Mouse (Mus musculus) CH12.LX (cell line): ENCODE data around the gene Hmcn1. TPM values are rescaled to one million over a fixed set of nuclear protein-coding genes. Genes with fewer than 3 reads are reported as not detected.

ENCODE experiments used
- DNase-seq: peaks from one replicate; pipeline ENCODE4 v3.0.0-alpha.2; 2013; ENCODE audit errors: extremely low read depth
- H3K27ac ChIP-seq: 2 replicates; pipeline ENCODE4 v1.5.1; 2012; ENCODE audit warnings: low read depth, mild to moderate bottlenecking, control low read depth, moderate library complexity; ENCODE audit not compliant: insufficient read depth
- H3K27me3 ChIP-seq: replicated peaks from 2 replicates; pipeline ENCODE3; 2012; ENCODE audit warnings: inconsistent platforms
- H3K36me3 ChIP-seq, 2 experiments: replicated peaks in 1 of 2; 2 replicates each; pipeline versions ENCODE3 to v1.6.1; 2012; ENCODE audit warnings: inconsistent platforms in 1 of 2, low read length in 1 of 2, mild to moderate bottlenecking in 1 of 2, mixed read lengths in 1 of 2, moderate library complexity in 1 of 2; ENCODE audit not compliant: control insufficient read depth in 1 of 2, insufficient read depth in 1 of 2
- H3K4me1 ChIP-seq, 2 experiments: 2 replicates each; pipeline ENCODE4 v1.6.1; 2012; ENCODE audit warnings: inconsistent platforms in 1 of 2, moderate library complexity in 1 of 2; ENCODE audit not compliant: insufficient read depth in 2 of 2, control insufficient read depth in 1 of 2
- H3K4me2 ChIP-seq: 2 replicates; pipeline ENCODE4 v1.6.1; 2012; ENCODE audit warnings: low read depth, mild to moderate bottlenecking, control low read depth; ENCODE audit not compliant: poor library complexity, insufficient read depth, severe bottlenecking
- H3K4me3 ChIP-seq, 3 experiments: fragments of 150-350 bp in 1 of 3; sonication (generic) in 1 of 3; replicated peaks in 1 of 3; 2 replicates each; pipeline versions ENCODE3 to v1.5.1; 2011 to 2012; ENCODE audit warnings: low read depth in 2 of 3, low read length in 2 of 3, mild to moderate bottlenecking in 2 of 3, moderate library complexity in 2 of 3, control low read depth in 1 of 3, improper control_type of control experiment in 1 of 3, inconsistent platforms in 1 of 3, mixed read lengths in 1 of 3; ENCODE audit not compliant: poor library complexity in 1 of 3
- H3K79me2 ChIP-seq: replicated peaks from 2 replicates; pipeline ENCODE4 v1.6.1; 2012; ENCODE audit warnings: mild to moderate bottlenecking, moderate library complexity; ENCODE audit not compliant: control insufficient read depth, poor library complexity, insufficient read depth, severe bottlenecking; ENCODE audit errors: extremely low read depth
- H3K9ac ChIP-seq: 2 replicates; pipeline ENCODE4 v1.6.1; 2012; ENCODE audit warnings: low read depth, mild to moderate bottlenecking, control low read depth, moderate library complexity; ENCODE audit not compliant: insufficient read depth
- H3K9me3 ChIP-seq: replicated peaks from 2 replicates; pipeline ENCODE3; 2012; ENCODE audit warnings: low read length, inconsistent platforms, mixed read lengths
- BHLHE40 ChIP-seq: IDR thresholded peaks from 2 replicates; pipeline ENCODE4 v1.6.1; 2011; ENCODE audit warnings: mild to moderate bottlenecking, low read depth, low read length, improper control_type of control experiment
- ELF1 ChIP-seq: IDR thresholded peaks from 2 replicates; pipeline ENCODE4 v1.6.1; 2014; ENCODE audit warnings: low read depth, mild to moderate bottlenecking, inconsistent platforms, low read length, improper control_type of control experiment
- EP300 ChIP-seq: IDR thresholded peaks from 2 replicates; pipeline ENCODE4 v1.6.1; 2011; ENCODE audit warnings: low read length, improper control_type of control experiment
- HCFC1 ChIP-seq: IDR thresholded peaks from 2 replicates; pipeline ENCODE4 v1.6.1; 2012; ENCODE audit warnings: low read depth, mild to moderate bottlenecking, inconsistent platforms, low read length, improper control_type of control experiment
- IRF4 ChIP-seq: IDR thresholded peaks from 2 replicates; pipeline ENCODE4 v1.6.1; 2014; ENCODE audit warnings: low read depth, mild to moderate bottlenecking, inconsistent platforms, low read length, improper control_type of control experiment
- KAT2A ChIP-seq: IDR thresholded peaks from 2 replicates; pipeline ENCODE4 v1.6.1; 2012; ENCODE audit warnings: low read length, improper control_type of control experiment, inconsistent platforms; ENCODE audit not compliant: insufficient replicate concordance
- MAFK ChIP-seq: IDR thresholded peaks from 2 replicates; pipeline ENCODE4 v1.6.1; 2011; ENCODE audit warnings: low read length, improper control_type of control experiment; ENCODE audit not compliant: insufficient replicate concordance
- MAX ChIP-seq: IDR thresholded peaks from 2 replicates; pipeline ENCODE4 v1.6.1; 2011; ENCODE audit warnings: low read length, improper control_type of control experiment
- MXI1 ChIP-seq: IDR thresholded peaks from 2 replicates; pipeline ENCODE4 v1.6.1; 2011; ENCODE audit warnings: mild to moderate bottlenecking, low read depth, low read length, improper control_type of control experiment
- MYC ChIP-seq: IDR thresholded peaks from 2 replicates; pipeline ENCODE4 v1.6.1; 2011; ENCODE audit warnings: low read depth, mild to moderate bottlenecking, improper control_type of control experiment, low read length
- RCOR1 ChIP-seq: conservative IDR thresholded peaks from 2 replicates; pipeline ENCODE4 v1.6.1; 2012; ENCODE audit warnings: low read depth, mild to moderate bottlenecking, inconsistent platforms, low read length, improper control_type of control experiment
- SMC3 ChIP-seq: IDR thresholded peaks from 2 replicates; pipeline ENCODE4 v1.6.1; 2011; ENCODE audit warnings: low read depth, low read length, improper control_type of control experiment
- TBP ChIP-seq: conservative IDR thresholded peaks from 2 replicates; pipeline ENCODE4 v1.6.1; 2011; ENCODE audit warnings: low read depth, low read length, improper control_type of control experiment
- UBTF ChIP-seq: IDR thresholded peaks from 2 replicates; pipeline ENCODE4 v1.6.1; 2012; ENCODE audit warnings: low read depth, mild to moderate bottlenecking, inconsistent platforms, low read length, improper control_type of control experiment, moderate library complexity
- USF2 ChIP-seq: conservative IDR thresholded peaks from 2 replicates; pipeline ENCODE4 v1.6.1; 2011; ENCODE audit warnings: low read depth, low read length, improper control_type of control experiment
- ZKSCAN1 ChIP-seq: IDR thresholded peaks from 2 replicates; pipeline ENCODE4 v1.6.1; 2012; ENCODE audit warnings: low read depth, inconsistent platforms, low read length, improper control_type of control experiment, borderline replicate concordance
- ZNF384 ChIP-seq: IDR thresholded peaks from 2 replicates; pipeline ENCODE4 v1.6.1; 2012; ENCODE audit warnings: low read depth, low read length, improper control_type of control experiment, inconsistent platforms
- dilution Hi-C: fragments of 300-500 bp; cut with MboI; formaldehyde crosslinking; loops from 2 replicates; pipeline ENCODE4 v1.14.3; 2020; ENCODE audit warnings: low sequenced_read_pairs; ENCODE audit not compliant: extremely low pct_unique_long_range_greater_than_20kb, extremely low pct_ligation_motif_present
- in situ Hi-C: fragments of 300-500 bp; cut with MboI; formaldehyde crosslinking; loops from 3 replicates; pipeline ENCODE4 v1.14.3; 2019; ENCODE audit warnings: low sequenced_read_pairs, low pct_ligation_motif_present, low pct_unique_long_range_greater_than_20kb, mixed read lengths
- polyA plus RNA-seq: library from polyadenylated mRNA; unstranded; fragments of >175 nt; gene quantifications from 2 replicates; pipeline ENCODE4 v1.2.1, GENCODE M21; 2012; ENCODE audit warnings: low read depth; ENCODE audit not compliant: insufficient read length
- total RNA-seq, 2 experiments: library from RNA; depleted of rRNA; stranded (reverse); fragments of 300-350 nt in 1 of 2; fragments of >200 nt in 1 of 2; gene quantifications; 2 replicates each; pipeline ENCODE4 v1.2.3; 2012 to 2014

Hmcn1 gene
- total and polyA plus RNA-seq, 3 experiments: under 0.01 to 0.04 (median 0.01) TPM

GRCm38 (mm10) chr1:150800611-150801263 lies 192.5 kb downstream of the Hmcn1 start:
- H3K36me3 ChIP-seq: no peaks in the 10 kb centered on the region
- DNase-seq: no peak
- no peak overlapping the region for H3K9ac ChIP-seq
- dilution Hi-C loops (no loop called here), in situ Hi-C loops (no loop called here)
- no peak overlapping the region for H3K4me3 ChIP-seq
- no peak overlapping the region for H3K4me2 ChIP-seq
- no peaks in the 10 kb centered on the region for H3K27me3 ChIP-seq
- TF ChIP-seq MAFK (no peak), UBTF (no peak), ELF1 (no peak), MXI1 (no peak), BHLHE40 (no peak)
- H3K27ac ChIP-seq: no peak overlapping the region
- no peaks in the 10 kb centered on the region for H3K79me2 ChIP-seq
- H3K4me1 ChIP-seq: no peaks in the 10 kb centered on the region
- no peaks in the 10 kb centered on the region for H3K9me3 ChIP-seq

- TF ChIP-seq USF2 (no peak), KAT2A (no peak), TBP (no peak), MAX (no peak), SMC3 (no peak), HCFC1 (no peak), MAFK (no peak), ZNF384 (no peak), MYC (no peak), ZKSCAN1 (no peak), EP300 (no peak), RCOR1 (no peak), UBTF (no peak), IRF4 (no peak)
- H3K79me2 ChIP-seq: no peaks in the 10 kb centered on the region
- H3K4me1 ChIP-seq: no peaks in the 10 kb centered on the region
- DNase-seq: no peak
- H3K4me3 ChIP-seq: no peak overlapping the region
- in situ Hi-C loops: no loop called here
- H3K4me2 ChIP-seq: no peak overlapping the region
- H3K36me3 ChIP-seq: no peaks in the 10 kb centered on the region
- no peak overlapping the region for H3K27ac ChIP-seq
- no peaks in the 10 kb centered on the region for H3K27me3 ChIP-seq
- H3K9me3 ChIP-seq: no peaks in the 10 kb centered on the region
- dilution Hi-C loops: no loop called here
- H3K9ac ChIP-seq: no peak overlapping the region
These were observed 194.6 kb downstream of the Hmcn1 start for GRCm38 (mm10) chr1:150798651-150799050.
